9 mouse cellular contexts compared by ENCODE assay signal in the genomic region with DNA sequence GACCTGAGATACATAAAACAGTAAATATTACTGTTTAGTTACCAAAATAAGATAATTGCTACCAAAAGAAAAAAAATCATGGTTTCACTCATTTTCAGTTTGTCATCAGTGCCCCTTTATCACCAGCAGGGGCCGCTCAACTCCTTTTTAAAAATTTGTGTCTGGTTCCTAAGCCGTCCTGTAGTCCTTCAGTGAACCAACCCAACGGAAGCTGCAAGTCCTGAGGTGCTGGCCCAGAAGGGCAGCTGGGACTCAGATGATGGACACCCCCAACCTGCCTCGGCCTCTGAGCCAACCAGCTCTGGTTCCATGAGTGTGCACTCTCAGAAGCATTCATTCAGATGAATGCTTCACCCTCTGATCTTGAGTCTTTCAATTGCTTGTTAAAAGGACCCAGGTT. TPM values are rescaled to one million over a fixed set of nuclear protein-coding genes. Genes with fewer than 3 reads are reported as not detected.
DNase-seq lines count a peak whose midpoint lies in the region; ATAC-seq and TF ChIP-seq lines count a peak whose summit lies in the region.
"Had no signal": no experiment of that assay in that cellular context is flagged by ENCODE, and none has a peak within 500 bp of the region (broad histone marks: within the 10 kb centered on the region; RNA-seq: fewer than 3 reads in every experiment).

No protein-coding gene starts in this region.

- 5% methylated on average over 4 of the region's 4 CpGs for WGBS in forebrain, embryonic 14.5 days
- 7% methylated on average over 4 of the region's 4 CpGs for WGBS in kidney, embryonic 16.5 days
- 6% methylated on average over 4 of the region's 4 CpGs for WGBS in lung, postnatal 0 days

- TF ChIP-seq EP300 in lung, postnatal 0 days (IDR thresholded peaks at IDR 0.05): peak; percentile 53; the same call in 1 of the 2 replicates

- no peak overlapping the region for H3K4me2 ChIP-seq in forebrain, embryonic 14.5 days (ENCODE audit: low read length)
- H3K4me2 ChIP-seq in kidney, embryonic 16.5 days (replicated peaks; ENCODE audit: low read depth, low read length): no peak overlapping the region
- no peak overlapping the region for H3K4me2 ChIP-seq in lung, postnatal 0 days (replicated peaks; ENCODE audit: low read depth, low read length)
- H3K4me2 ChIP-seq: heart, embryonic 13.5 days; stomach, embryonic 15.5 days had no signal

- ATAC-seq in cerebellum, adult (ENCODE audit: insufficient number of reproducible peaks, low FRiP score, low TSS enrichment): peak; percentile 75; the same call in 1 of the 2 replicates
- peak; percentile 59; the same call in 1 of the 2 replicates for ATAC-seq in forebrain, embryonic 14.5 days
- ATAC-seq in kidney, embryonic 16.5 days (ENCODE audit: low FRiP score, low TSS enrichment): peak; percentile 73; the same call in 1 of the 2 replicates
- ATAC-seq in lung, postnatal 0 days: peak; percentile 37

- H3K36me3 ChIP-seq in E14TG2a.4 (ENCODE audit: insufficient read depth, low read length): peaks cover 24% of the 10 kb centered on the region
- peaks cover 21% of the 10 kb centered on the region for H3K36me3 ChIP-seq in forebrain, embryonic 14.5 days (ENCODE audit: control insufficient read depth, insufficient read depth, low read length)
- peaks cover 8% of the 10 kb centered on the region; the same call in 1 of the 2 replicates for H3K36me3 ChIP-seq in kidney, embryonic 16.5 days (ENCODE audit: insufficient read depth, low read length)
- no peaks in the 10 kb centered on the region; the same call in 1 of the 2 replicates for H3K36me3 ChIP-seq in lung, postnatal 0 days (ENCODE audit: insufficient read depth, low read length)
- H3K36me3 ChIP-seq: stomach, embryonic 15.5 days had no signal

- H3K27ac ChIP-seq in forebrain, embryonic 14.5 days (ENCODE audit: low read depth, low read length): no peak overlapping the region
- no peak overlapping the region for H3K27ac ChIP-seq in kidney, embryonic 16.5 days (ENCODE audit: low read length)
- no peak overlapping the region for H3K27ac ChIP-seq in lung, postnatal 0 days (ENCODE audit: low read length)
- H3K27ac ChIP-seq: heart, embryonic 13.5 days; stomach, embryonic 15.5 days had no signal

- no peaks in the 10 kb centered on the region for H3K27me3 ChIP-seq in E14TG2a.4 (ENCODE audit: insufficient read depth, low read length)
- no peaks in the 10 kb centered on the region for H3K27me3 ChIP-seq in forebrain, embryonic 14.5 days (replicated peaks; ENCODE audit: control insufficient read depth, insufficient read depth, low read length)
- no peaks in the 10 kb centered on the region for H3K27me3 ChIP-seq in kidney, embryonic 16.5 days (ENCODE audit: insufficient read depth, low read length)
- no peaks in the 10 kb centered on the region for H3K27me3 ChIP-seq in lung, postnatal 0 days (replicated peaks; ENCODE audit: insufficient read depth, low read length)
- H3K27me3 ChIP-seq: heart, embryonic 13.5 days; stomach, embryonic 15.5 days had no signal

- peak; percentile 93 for TF ChIP-seq CTCF in E14TG2a.4 (conservative IDR thresholded peaks at IDR 0.05; ENCODE audit: low read length)
- TF ChIP-seq CTCF in lung, postnatal 0 days (IDR thresholded peaks at IDR 0.05): peak; percentile 81

- peaks cover 7% of the 10 kb centered on the region for H3K9me3 ChIP-seq in E14TG2a.4 (ENCODE audit: low read length)
- H3K9me3 ChIP-seq in forebrain, embryonic 14.5 days (replicated peaks; ENCODE audit: control insufficient read depth, low read length): no peaks in the 10 kb centered on the region
- H3K9me3 ChIP-seq in kidney, embryonic 16.5 days (ENCODE audit: low read length): no peaks in the 10 kb centered on the region
- H3K9me3 ChIP-seq in lung, postnatal 0 days (ENCODE audit: low read length): no peaks in the 10 kb centered on the region
- H3K9me3 ChIP-seq: heart, embryonic 13.5 days; stomach, embryonic 15.5 days had no signal

- no peak overlapping the region for H3K9ac ChIP-seq in forebrain, embryonic 14.5 days (ENCODE audit: low read length)
- no peak overlapping the region for H3K9ac ChIP-seq in kidney, embryonic 16.5 days (replicated peaks; ENCODE audit: low read length)
- no peak overlapping the region for H3K9ac ChIP-seq in lung, postnatal 0 days (replicated peaks; ENCODE audit: low read depth)
- H3K9ac ChIP-seq: heart, embryonic 13.5 days; stomach, embryonic 15.5 days had no signal

- H3K4me3 ChIP-seq in E14TG2a.4 (replicated peaks; ENCODE audit: low read length): no peak overlapping the region
- no peak overlapping the region for H3K4me3 ChIP-seq in forebrain, embryonic 14.5 days (ENCODE audit: low read depth, low read length)
- no peak overlapping the region for H3K4me3 ChIP-seq in kidney, embryonic 16.5 days (ENCODE audit: low read length)
- no peak overlapping the region for H3K4me3 ChIP-seq in lung, postnatal 0 days (ENCODE audit: low read depth, low read length)
- H3K4me3 ChIP-seq: heart, embryonic 13.5 days; stomach, embryonic 15.5 days had no signal

- peak; percentile 67 to 72 for DNase-seq in B cell, adult 2 months
- peak; percentile 84 for DNase-seq in forebrain, embryonic 14.5 days (ENCODE audit: low spot score)
- peak; percentile 87 for DNase-seq in lung, postnatal 0 days (ENCODE audit: low spot score)
- DNase-seq in retina, embryonic 14.5 days (ENCODE audit: low spot score): peak; percentile 86

- H3K4me1 ChIP-seq in E14TG2a.4 (replicated peaks; ENCODE audit: low read depth, low read length): peaks cover 16% of the 10 kb centered on the region
- H3K4me1 ChIP-seq in forebrain, embryonic 14.5 days (ENCODE audit: control insufficient read depth, insufficient read depth, low read length): no peaks in the 10 kb centered on the region
- H3K4me1 ChIP-seq in kidney, embryonic 16.5 days (ENCODE audit: insufficient read depth, low read length): peaks cover 21% of the 10 kb centered on the region
- peaks cover 6% of the 10 kb centered on the region; the same call in 1 of the 2 replicates for H3K4me1 ChIP-seq in lung, postnatal 0 days (ENCODE audit: insufficient read depth, low read depth, low read length)

RNA-seq across cellular contexts. Expression of a gene that starts 10.2 kb away (rescaled TPM):
- 37.8 and 41.8 TPM in 2 replicates for polyA plus RNA-seq in forebrain, embryonic 14.5 days (2014; fragmentation: Nextera tagmentation; extraction: Ambion mirVana)
- 56.5 and 60.6 TPM in 2 replicates for polyA plus RNA-seq in kidney, embryonic 16.5 days (2015; fragmentation: Nextera tagmentation; extraction: Ambion mirVana)
- polyA plus RNA-seq in lung, postnatal 0 days (2015; fragmentation: Nextera tagmentation; extraction: Ambion mirVana): 33.8 and 35.3 TPM in 2 replicates

RNA-seq across cellular contexts. Expression of a gene that starts 10.5 kb away (rescaled TPM):
- 156 and 194 TPM in 2 replicates for polyA plus RNA-seq in forebrain, embryonic 14.5 days (2014; fragmentation: Nextera tagmentation; extraction: Ambion mirVana)
- 171 and 179 TPM in 2 replicates for polyA plus RNA-seq in kidney, embryonic 16.5 days (2015; fragmentation: Nextera tagmentation; extraction: Ambion mirVana)
- 140 and 151 TPM in 2 replicates for polyA plus RNA-seq in lung, postnatal 0 days (2015; fragmentation: Nextera tagmentation; extraction: Ambion mirVana)
